Mouse (Mus musculus) CH12.LX (cell line): ENCODE results near the gene H2-Q1. TPM values are rescaled to one million over a fixed set of nuclear protein-coding genes. Genes with fewer than 3 reads are reported as not detected.

Source experiments
- DNase-seq: peaks from one replicate; pipeline ENCODE4 v3.0.0-alpha.2; 2013; ENCODE audit errors: extremely low read depth
- H3K27ac ChIP-seq: 2 replicates; pipeline ENCODE4 v1.5.1; 2012; ENCODE audit warnings: low read depth, mild to moderate bottlenecking, control low read depth, moderate library complexity; ENCODE audit not compliant: insufficient read depth
- H3K27me3 ChIP-seq: replicated peaks from 2 replicates; pipeline ENCODE3; 2012; ENCODE audit warnings: inconsistent platforms
- H3K36me3 ChIP-seq, 2 experiments: replicated peaks in 1 of 2; 2 replicates each; pipeline versions ENCODE3 to v1.6.1; 2012; ENCODE audit warnings: inconsistent platforms in 1 of 2, low read length in 1 of 2, mild to moderate bottlenecking in 1 of 2, mixed read lengths in 1 of 2, moderate library complexity in 1 of 2; ENCODE audit not compliant: control insufficient read depth in 1 of 2, insufficient read depth in 1 of 2
- H3K4me1 ChIP-seq, 2 experiments: 2 replicates each; pipeline ENCODE4 v1.6.1; 2012; ENCODE audit warnings: inconsistent platforms in 1 of 2, moderate library complexity in 1 of 2; ENCODE audit not compliant: insufficient read depth in 2 of 2, control insufficient read depth in 1 of 2
- H3K4me2 ChIP-seq: 2 replicates; pipeline ENCODE4 v1.6.1; 2012; ENCODE audit warnings: low read depth, mild to moderate bottlenecking, control low read depth; ENCODE audit not compliant: poor library complexity, insufficient read depth, severe bottlenecking
- H3K4me3 ChIP-seq, 3 experiments: fragments of 150-350 bp in 1 of 3; sonication (generic) in 1 of 3; replicated peaks in 1 of 3; 2 replicates each; pipeline versions ENCODE3 to v1.5.1; 2011 to 2012; ENCODE audit warnings: low read depth in 2 of 3, low read length in 2 of 3, mild to moderate bottlenecking in 2 of 3, moderate library complexity in 2 of 3, control low read depth in 1 of 3, improper control_type of control experiment in 1 of 3, inconsistent platforms in 1 of 3, mixed read lengths in 1 of 3; ENCODE audit not compliant: poor library complexity in 1 of 3
- H3K79me2 ChIP-seq: replicated peaks from 2 replicates; pipeline ENCODE4 v1.6.1; 2012; ENCODE audit warnings: mild to moderate bottlenecking, moderate library complexity; ENCODE audit not compliant: control insufficient read depth, poor library complexity, insufficient read depth, severe bottlenecking; ENCODE audit errors: extremely low read depth
- H3K9ac ChIP-seq: 2 replicates; pipeline ENCODE4 v1.6.1; 2012; ENCODE audit warnings: low read depth, mild to moderate bottlenecking, control low read depth, moderate library complexity; ENCODE audit not compliant: insufficient read depth
- H3K9me3 ChIP-seq: replicated peaks from 2 replicates; pipeline ENCODE3; 2012; ENCODE audit warnings: low read length, inconsistent platforms, mixed read lengths
- BHLHE40 ChIP-seq: IDR thresholded peaks from 2 replicates; pipeline ENCODE4 v1.6.1; 2011; ENCODE audit warnings: mild to moderate bottlenecking, low read depth, low read length, improper control_type of control experiment
- CHD1 ChIP-seq: IDR thresholded peaks from 2 replicates; pipeline ENCODE4 v1.6.1; 2012; ENCODE audit warnings: low read depth, low read length, improper control_type of control experiment, inconsistent platforms
- CHD2 ChIP-seq: IDR thresholded peaks from 2 replicates; pipeline ENCODE4 v1.6.1; 2011; ENCODE audit warnings: low read length, improper control_type of control experiment
- CTCF ChIP-seq, 2 experiments: IDR thresholded peaks in 1 of 2; conservative IDR thresholded peaks in 1 of 2; 2 replicates each; pipeline ENCODE4 v1.5.1; 2011 to 2012; ENCODE audit warnings: low read depth in 2 of 2, low read length in 2 of 2, improper control_type of control experiment in 1 of 2, inconsistent platforms in 1 of 2, mild to moderate bottlenecking in 1 of 2, moderate library complexity in 1 of 2
- E2F4 ChIP-seq: IDR thresholded peaks from 2 replicates; pipeline ENCODE4 v1.6.1; 2011; ENCODE audit warnings: low read depth, low read length, improper control_type of control experiment; ENCODE audit not compliant: insufficient replicate concordance
- ELF1 ChIP-seq: IDR thresholded peaks from 2 replicates; pipeline ENCODE4 v1.6.1; 2014; ENCODE audit warnings: low read depth, mild to moderate bottlenecking, inconsistent platforms, low read length, improper control_type of control experiment
- ETS1 ChIP-seq: conservative IDR thresholded peaks from 2 replicates; pipeline ENCODE4 v1.6.1; 2012; ENCODE audit warnings: low read depth, mild to moderate bottlenecking, inconsistent platforms, low read length, improper control_type of control experiment, moderate library complexity
- GABPA ChIP-seq: IDR thresholded peaks from 2 replicates; pipeline ENCODE4 v1.6.1; 2012; ENCODE audit warnings: low read depth, low read length, improper control_type of control experiment, inconsistent platforms; ENCODE audit not compliant: insufficient replicate concordance
- HCFC1 ChIP-seq: IDR thresholded peaks from 2 replicates; pipeline ENCODE4 v1.6.1; 2012; ENCODE audit warnings: low read depth, mild to moderate bottlenecking, inconsistent platforms, low read length, improper control_type of control experiment
- IRF4 ChIP-seq: IDR thresholded peaks from 2 replicates; pipeline ENCODE4 v1.6.1; 2014; ENCODE audit warnings: low read depth, mild to moderate bottlenecking, inconsistent platforms, low read length, improper control_type of control experiment
- JUN ChIP-seq: IDR thresholded peaks from 2 replicates; pipeline ENCODE4 v1.6.1; 2011; ENCODE audit warnings: low read depth, mild to moderate bottlenecking, low read length, improper control_type of control experiment, moderate library complexity; ENCODE audit not compliant: insufficient read depth
- JUND ChIP-seq: conservative IDR thresholded peaks from 2 replicates; pipeline ENCODE4 v1.6.1; 2011; ENCODE audit warnings: low read depth, low read length, improper control_type of control experiment
- KAT2A ChIP-seq: IDR thresholded peaks from 2 replicates; pipeline ENCODE4 v1.6.1; 2012; ENCODE audit warnings: low read length, improper control_type of control experiment, inconsistent platforms; ENCODE audit not compliant: insufficient replicate concordance
- MAFK ChIP-seq: IDR thresholded peaks from 2 replicates; pipeline ENCODE4 v1.6.1; 2011; ENCODE audit warnings: low read length, improper control_type of control experiment; ENCODE audit not compliant: insufficient replicate concordance
- MAX ChIP-seq: IDR thresholded peaks from 2 replicates; pipeline ENCODE4 v1.6.1; 2011; ENCODE audit warnings: low read length, improper control_type of control experiment
- MAZ ChIP-seq: IDR thresholded peaks from 2 replicates; pipeline ENCODE4 v1.6.1; 2012; ENCODE audit warnings: low read depth, mild to moderate bottlenecking, inconsistent platforms, low read length, improper control_type of control experiment, moderate library complexity
- MEF2A ChIP-seq: IDR thresholded peaks from 2 replicates; pipeline ENCODE4 v1.6.1; 2014; ENCODE audit warnings: low read depth, mild to moderate bottlenecking, inconsistent platforms, low read length, improper control_type of control experiment, borderline replicate concordance
- MXI1 ChIP-seq: IDR thresholded peaks from 2 replicates; pipeline ENCODE4 v1.6.1; 2011; ENCODE audit warnings: mild to moderate bottlenecking, low read depth, low read length, improper control_type of control experiment
- NELFE ChIP-seq: IDR thresholded peaks from 2 replicates; pipeline ENCODE4 v1.6.1; 2011; ENCODE audit warnings: low read depth, low read length, improper control_type of control experiment
- NRF1 ChIP-seq: IDR thresholded peaks from 2 replicates; pipeline ENCODE4 v1.6.1; 2014; ENCODE audit warnings: low read depth, mild to moderate bottlenecking, inconsistent platforms, low read length, improper control_type of control experiment, moderate library complexity
- PAX5 ChIP-seq: IDR thresholded peaks from 2 replicates; pipeline ENCODE4 v1.6.1; 2012; ENCODE audit warnings: low read length, inconsistent platforms, mixed read lengths
- POLR2A ChIP-seq: IDR thresholded peaks from 2 replicates; pipeline ENCODE4 v1.6.1; 2011; ENCODE audit warnings: low read depth, mild to moderate bottlenecking, improper control_type of control experiment, low read length
- POLR2AphosphoS2 ChIP-seq: IDR thresholded peaks from 2 replicates; pipeline ENCODE4 v1.6.1; 2011; ENCODE audit warnings: low read depth, low read length, improper control_type of control experiment
- RAD21 ChIP-seq: IDR thresholded peaks from 2 replicates; pipeline ENCODE4 v1.6.1; 2011; ENCODE audit warnings: low read depth, mild to moderate bottlenecking, low read length, improper control_type of control experiment, moderate library complexity
- SIN3A ChIP-seq: IDR thresholded peaks from 2 replicates; pipeline ENCODE4 v1.6.1; 2012; ENCODE audit warnings: low read length, improper control_type of control experiment, inconsistent platforms
- SMC3 ChIP-seq: IDR thresholded peaks from 2 replicates; pipeline ENCODE4 v1.6.1; 2011; ENCODE audit warnings: low read depth, low read length, improper control_type of control experiment
- TBP ChIP-seq: conservative IDR thresholded peaks from 2 replicates; pipeline ENCODE4 v1.6.1; 2011; ENCODE audit warnings: low read depth, low read length, improper control_type of control experiment
- TCF12 ChIP-seq: IDR thresholded peaks from 2 replicates; pipeline ENCODE4 v1.6.1; 2014; ENCODE audit warnings: low read depth, mild to moderate bottlenecking, inconsistent platforms, low read length, improper control_type of control experiment
- UBTF ChIP-seq: IDR thresholded peaks from 2 replicates; pipeline ENCODE4 v1.6.1; 2012; ENCODE audit warnings: low read depth, mild to moderate bottlenecking, inconsistent platforms, low read length, improper control_type of control experiment, moderate library complexity
- USF1 ChIP-seq: IDR thresholded peaks from 2 replicates; pipeline ENCODE4 v1.6.1; 2014; ENCODE audit warnings: low read depth, mild to moderate bottlenecking, inconsistent platforms, low read length, improper control_type of control experiment
- USF2 ChIP-seq: conservative IDR thresholded peaks from 2 replicates; pipeline ENCODE4 v1.6.1; 2011; ENCODE audit warnings: low read depth, low read length, improper control_type of control experiment
- ZC3H11A ChIP-seq: IDR thresholded peaks from 2 replicates; pipeline ENCODE4 v1.6.1; 2012; ENCODE audit warnings: low read depth, mild to moderate bottlenecking, inconsistent platforms, low read length, improper control_type of control experiment
- ZKSCAN1 ChIP-seq: IDR thresholded peaks from 2 replicates; pipeline ENCODE4 v1.6.1; 2012; ENCODE audit warnings: low read depth, inconsistent platforms, low read length, improper control_type of control experiment, borderline replicate concordance
- ZMIZ1 ChIP-seq: IDR thresholded peaks from 2 replicates; pipeline ENCODE4 v1.6.1; 2012; ENCODE audit warnings: low read depth, mild to moderate bottlenecking, inconsistent platforms, low read length, improper control_type of control experiment
- ZNF384 ChIP-seq: IDR thresholded peaks from 2 replicates; pipeline ENCODE4 v1.6.1; 2012; ENCODE audit warnings: low read depth, low read length, improper control_type of control experiment, inconsistent platforms
- dilution Hi-C: fragments of 300-500 bp; cut with MboI; formaldehyde crosslinking; loops from 2 replicates; pipeline ENCODE4 v1.14.3; 2020; ENCODE audit warnings: low sequenced_read_pairs; ENCODE audit not compliant: extremely low pct_unique_long_range_greater_than_20kb, extremely low pct_ligation_motif_present
- in situ Hi-C: fragments of 300-500 bp; cut with MboI; formaldehyde crosslinking; loops from 3 replicates; pipeline ENCODE4 v1.14.3; 2019; ENCODE audit warnings: low sequenced_read_pairs, low pct_ligation_motif_present, low pct_unique_long_range_greater_than_20kb, mixed read lengths
- polyA plus RNA-seq: library from polyadenylated mRNA; unstranded; fragments of >175 nt; gene quantifications from 2 replicates; pipeline ENCODE4 v1.2.1, GENCODE M21; 2012; ENCODE audit warnings: low read depth; ENCODE audit not compliant: insufficient read length
- total RNA-seq, 2 experiments: library from RNA; depleted of rRNA; stranded (reverse); fragments of 300-350 nt in 1 of 2; fragments of >200 nt in 1 of 2; gene quantifications; 2 replicates each; pipeline ENCODE4 v1.2.3; 2012 to 2014

The H2-Q1 gene
- total and polyA plus RNA-seq, 3 experiments: 2.4 to 31.8 (median 13.9) TPM

- no peak overlapping the region for H3K4me2 ChIP-seq
- H3K79me2 ChIP-seq: no peaks in the 10 kb centered on the region
- DNase-seq: peak; percentile 82
- H3K36me3 ChIP-seq: peaks cover 0 to 44% of the 10 kb centered on the region in 2 experiments
- H3K9ac ChIP-seq: no peak overlapping the region
- dilution Hi-C loops: loop anchor here (5.0 kb wide), 1 partner anchor 1302 kb away; no protein-coding TSS in a partner anchor
- H3K4me1 ChIP-seq: peaks cover 0 to 8% of the 10 kb centered on the region in 2 experiments; a peak in 1 of 4 replicates
- no peak overlapping the region for H3K27ac ChIP-seq
- no peaks in the 10 kb centered on the region for H3K27me3 ChIP-seq
- in situ Hi-C loops: loop anchor here (5.0 kb wide), 1 partner anchor 1302 kb away; no protein-coding TSS in a partner anchor
- no peak for TF ChIP-seq HCFC1
- no peak for TF ChIP-seq POLR2AphosphoS2
- TF ChIP-seq ETS1: no peak
- no peak for TF ChIP-seq UBTF
- no peak for TF ChIP-seq ZMIZ1
- TF ChIP-seq IRF4: peak; percentile 32; the same call in 1 of the 2 replicates
- TF ChIP-seq PAX5: no peak
- TF ChIP-seq CTCF (conservative IDR thresholded peaks at IDR 0.05 in 1 of 2, IDR thresholded peaks at IDR 0.05 in 1 of 2; ENCODE audit: low read depth in 2 of 2, low read length in 2 of 2): peak; percentile 89 to 93
- 0 out of 2 replicates have a peak, but pooled peaks have one; percentile 28 for TF ChIP-seq MEF2A
- no peak for TF ChIP-seq TBP
- TF ChIP-seq USF1: peak; percentile 3; the same call in 1 of the 2 replicates
- TF ChIP-seq MAZ: no peak
- TF ChIP-seq BHLHE40: peak; percentile 48; the same call in 1 of the 2 replicates
- no peak for TF ChIP-seq JUND
- peak; percentile 79 for TF ChIP-seq RAD21
- peak; percentile 71 for TF ChIP-seq ZC3H11A
- TF ChIP-seq MXI1: no peak
- 0 out of 2 replicates have a peak, but pooled peaks have one; percentile 21 for TF ChIP-seq ELF1
- no peak for TF ChIP-seq ZNF384
- TF ChIP-seq POLR2A: no peak
- no peak for TF ChIP-seq TCF12
- peak; percentile 92 for TF ChIP-seq SMC3
- no peak for TF ChIP-seq GABPA
- TF ChIP-seq E2F4: no peak
- TF ChIP-seq NELFE: no peak; the same call in 1 of the 2 replicates
- TF ChIP-seq CHD1: no peak
- TF ChIP-seq NRF1: no peak
- TF ChIP-seq JUN: no peak
- TF ChIP-seq MAX: no peak
- no peak for TF ChIP-seq CHD2
- no peak for TF ChIP-seq MAFK
- TF ChIP-seq USF2: no peak
- TF ChIP-seq ZKSCAN1: no peak
- TF ChIP-seq KAT2A: no peak
- no peak for TF ChIP-seq SIN3A
- no peak overlapping the region for H3K4me3 ChIP-seq
- peaks cover 13% of the 10 kb centered on the region for H3K9me3 ChIP-seq
Measured at GRCm38 (mm10) chr17:35274770-35275169, 45.4 kb upstream of the H2-Q1 start.
